Mouse (Mus musculus) brain, embryonic 14.5 days (tissue): Measurements from ENCODE around the gene Fancc.

ENCODE experiments used
- CTCF ChIP-seq: fragments of 200-500 bp; IDR thresholded peaks from 2 replicates; pipeline ENCODE4 v1.5.1; 2012; ENCODE audit warnings: inconsistent platforms, mild to moderate bottlenecking, moderate library complexity, borderline replicate concordance; ENCODE audit not compliant: insufficient read depth, insufficient read length; ENCODE audit errors: extremely low read depth
- POLR2A ChIP-seq: fragments of 200-500 bp; IDR thresholded peaks from 2 replicates; pipeline ENCODE4 v1.6.1; 2012; ENCODE audit warnings: mild to moderate bottlenecking, inconsistent platforms, borderline replicate concordance; ENCODE audit not compliant: poor library complexity, insufficient read depth, insufficient read length, severe bottlenecking; ENCODE audit errors: extremely low read depth

- TF ChIP-seq CTCF, result no peak
- no peak for TF ChIP-seq POLR2A
Measured at GRCm38 (mm10) chr13:63255519-63256011, 241.5 kb downstream of the Fancc start.
